Mouse (Mus musculus) heart, adult 2 months (tissue): Measurements from ENCODE around the gene Fosb. TPM values are rescaled to one million over a fixed set of nuclear protein-coding genes. Genes with fewer than 3 reads are reported as not detected.

Experiments used
- DNase-seq, 2 experiments: peaks; one replicate each; pipeline ENCODE4 v3.0.0; 2021
- H3K27ac ChIP-seq: fragments of 200-600 bp; 2 replicates; pipeline ENCODE4 v1.8.1; 2022
- H3K27me3 ChIP-seq: fragments of 200-500 bp; 2 replicates; pipeline ENCODE4 v1.6.1; 2012; ENCODE audit warnings: mild to moderate bottlenecking, low read length, inconsistent platforms, mixed read lengths; ENCODE audit not compliant: control insufficient read depth, insufficient read depth
- H3K36me3 ChIP-seq: fragments of 200-500 bp; 2 replicates; pipeline ENCODE4 v1.6.1; 2012; ENCODE audit warnings: low read length, inconsistent platforms; ENCODE audit not compliant: control insufficient read depth, insufficient read depth
- H3K4me1 ChIP-seq: fragments of 200-500 bp; 2 replicates; pipeline ENCODE4 v1.6.1; 2011; ENCODE audit warnings: low read length; ENCODE audit not compliant: control insufficient read depth, insufficient read depth
- H3K4me3 ChIP-seq: fragments of 200-600 bp; 2 replicates; pipeline ENCODE4 v1.8.1; 2022
- H3K79me2 ChIP-seq: fragments of 200-500 bp; replicated peaks from 2 replicates; pipeline ENCODE4 v1.6.1; 2012; ENCODE audit warnings: mild to moderate bottlenecking, inconsistent platforms, low read length, moderate library complexity, mixed read lengths; ENCODE audit not compliant: control insufficient read depth, insufficient read depth
- H3K9ac ChIP-seq: fragments of 200-500 bp; 2 replicates; pipeline ENCODE4 v1.6.1; 2012; ENCODE audit warnings: low read depth, mild to moderate bottlenecking, control low read depth, inconsistent platforms, low read length, mixed read lengths
- CTCF ChIP-seq: fragments of 200-600 bp; IDR thresholded peaks from 2 replicates; pipeline ENCODE4 v1.8.1; 2022; ENCODE audit warnings: antibody characterized with exemption, mild to moderate bottlenecking, moderate library complexity
- EP300 ChIP-seq: fragments of 200-500 bp; IDR thresholded peaks from 2 replicates; pipeline ENCODE4 v1.6.1; 2011; ENCODE audit warnings: low read depth, low read length, control low read depth; ENCODE audit not compliant: insufficient read depth
- POLR2A ChIP-seq: fragments of 200-500 bp; IDR thresholded peaks from 2 replicates; pipeline ENCODE4 v1.6.1; 2011; ENCODE audit warnings: mild to moderate bottlenecking, low read depth, low read length, control low read depth; ENCODE audit not compliant: insufficient read depth
- WGBS: fragments of 180-500 bp; shearing (Covaris S2); methylation state at CpG from one replicate; pipeline ENCODE4 v1.1.7; 2018; 5-methylcytosine and 5-hydroxymethylcytosine counted together
- intact Hi-C: fragments of 180-260 bp; cut with DNase I; formaldehyde crosslinking; loops from one replicate; pipeline ENCODE4 v1.15.1; 2025
- polyA plus RNA-seq: library from polyadenylated mRNA; depleted of rRNA; stranded (reverse); fragments of >200 nt; gene quantifications from 2 replicates; pipeline ENCODE4 v1.2.3, GENCODE M21; 2012
- total RNA-seq, 2 experiments: library from RNA; stranded (reverse); gene quantifications; 2 replicates each; pipeline ENCODE4 v1.2.3; 2021

Fosb gene
- total and polyA plus RNA-seq, 3 experiments, result 0.89 to 1.1 (median 0.94) TPM

DNA sequence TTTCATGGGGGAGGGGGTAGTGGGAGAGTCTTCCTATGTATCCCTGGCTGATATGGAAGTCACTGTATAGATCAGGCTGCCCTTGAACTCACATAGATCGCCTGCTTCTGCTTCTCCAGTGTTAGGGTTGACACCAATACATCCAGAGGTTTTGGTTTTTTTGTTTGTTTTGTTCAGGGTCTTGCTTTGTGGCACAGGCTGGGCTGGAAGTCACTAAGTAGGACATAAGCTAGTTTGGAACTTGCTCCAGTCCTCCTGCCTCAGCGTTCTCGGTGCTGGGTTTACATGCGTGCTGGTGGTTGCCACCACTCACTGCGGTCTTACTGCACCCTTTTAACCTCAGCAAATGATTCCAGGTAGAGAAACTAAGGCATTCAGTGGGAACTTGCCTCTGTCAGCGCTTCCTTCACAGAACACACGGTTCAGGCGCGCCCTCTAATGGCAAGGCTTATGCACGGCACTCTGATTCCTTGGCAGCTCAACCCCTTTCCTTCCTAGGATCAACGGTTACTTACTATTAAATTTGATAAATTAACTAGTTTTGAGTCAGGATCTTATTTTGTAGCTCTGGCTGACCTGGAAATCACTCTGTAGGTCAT, 33.5 kb upstream of the Fosb start:
- intact Hi-C loops, result loop anchor here (1.0 to 5.0 kb wide), 3 partner anchors 43 to 165 kb away; partner anchors contain the start of gene Opa3
- H3K9ac ChIP-seq, result peak overlapping the region; percentile 43; the same call in 1 of the 2 replicates
- 1% methylated on average over 11 of the region's 11 CpGs for WGBS
- DNase-seq, result peak; percentile 73 to 85
- no peaks in the 10 kb centered on the region for H3K36me3 ChIP-seq
- peak overlapping the region; percentile 92; the same call in 1 of the 2 replicates for H3K27ac ChIP-seq
- H3K4me3 ChIP-seq, result no peak overlapping the region
- H3K4me1 ChIP-seq, result peaks cover 10% of the 10 kb centered on the region
- H3K79me2 ChIP-seq, result no peaks in the 10 kb centered on the region
- H3K27me3 ChIP-seq, result no peaks in the 10 kb centered on the region
- TF ChIP-seq EP300, result peak; percentile 87
- TF ChIP-seq CTCF, result no peak; the same call in 1 of the 2 replicates

DNA sequence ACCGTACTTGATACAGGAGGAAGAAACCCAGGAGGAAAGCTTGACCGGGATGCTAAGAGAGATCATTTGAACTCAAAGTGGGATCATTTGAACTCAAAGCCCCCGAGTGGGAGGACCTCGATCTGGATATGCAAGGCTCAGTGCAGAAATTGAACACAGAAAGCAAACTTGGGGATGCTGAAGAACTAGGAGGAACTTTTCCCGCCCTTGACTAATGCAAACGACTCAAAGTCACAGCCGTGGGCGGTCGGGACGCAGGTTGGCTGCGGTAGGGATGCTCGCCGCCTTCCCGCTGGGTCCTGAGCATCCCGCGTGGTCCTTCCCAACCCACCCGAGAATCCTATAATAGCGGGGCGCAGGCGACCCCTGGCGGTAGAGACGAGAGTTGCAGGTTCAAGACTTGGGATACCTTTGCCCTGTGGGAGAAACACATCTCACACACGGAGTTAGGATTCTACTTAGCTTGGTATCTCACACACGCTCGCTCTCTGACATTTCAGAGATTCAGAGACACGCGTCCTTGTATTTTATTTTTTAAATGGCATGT, 32.7 kb upstream of the Fosb start:
- Histone ChIP-seq H3K36me3 (no peaks in the 10 kb centered on the region), H3K79me2 (no peaks in the 10 kb centered on the region), H3K27ac (peak overlapping the region; percentile 83), H3K9ac (peak overlapping the region; percentile 46; the same call in 1 of the 2 replicates), H3K4me1 (peaks cover 10% of the 10 kb centered on the region), H3K4me3 (peak overlapping the region; percentile 57), H3K27me3 (no peaks in the 10 kb centered on the region)
- TF ChIP-seq POLR2A (no peak), EP300 (peak; percentile 94), CTCF (peak; percentile 100)
- intact Hi-C loops, result loop anchor here (1.0 to 5.0 kb wide), 3 partner anchors 42 to 164 kb away; partner anchors contain the start of gene Opa3
- WGBS, result under 1% methylated on average over 27 of the region's 27 CpGs
- peak; percentile 88 to 94 for DNase-seq

DNA sequence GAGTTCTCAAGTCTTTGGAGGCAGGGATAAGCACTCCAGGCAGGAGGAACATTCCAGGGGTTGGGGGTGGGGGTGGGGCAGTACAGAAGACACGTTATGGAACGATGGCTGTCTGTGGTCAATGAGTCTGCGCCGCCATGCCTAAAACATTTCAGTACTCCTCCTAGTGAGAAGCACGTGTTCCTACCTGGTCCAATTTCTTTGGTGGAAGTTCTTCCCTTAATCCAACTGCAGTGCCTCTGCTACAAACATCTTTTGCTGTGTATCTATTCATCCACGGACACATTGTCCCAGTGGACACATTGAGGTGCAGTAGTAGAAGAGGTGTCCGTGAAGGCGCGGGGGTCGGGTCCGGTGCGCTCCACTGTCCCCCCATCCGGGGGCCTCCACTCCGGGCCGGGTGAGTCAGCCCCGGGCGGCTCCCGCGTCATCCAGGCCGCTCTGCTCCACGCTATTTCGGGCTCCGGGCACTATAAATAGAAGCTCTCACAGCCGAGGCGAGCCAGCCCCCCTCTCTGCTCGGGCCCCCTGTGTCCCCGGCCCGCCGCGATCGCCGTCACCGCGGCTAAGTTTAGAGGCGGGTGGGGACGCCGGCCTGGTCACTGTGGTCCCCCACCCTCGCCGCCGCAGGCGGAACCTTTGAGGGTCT, 32.0 kb upstream of the Fosb start:
- intact Hi-C loops, result loop anchor here (2.0 to 5.0 kb wide), 2 partner anchors 115 to 163 kb away; partner anchors contain the start of gene Opa3
- H3K4me1 ChIP-seq, result peaks cover 10% of the 10 kb centered on the region

DNA sequence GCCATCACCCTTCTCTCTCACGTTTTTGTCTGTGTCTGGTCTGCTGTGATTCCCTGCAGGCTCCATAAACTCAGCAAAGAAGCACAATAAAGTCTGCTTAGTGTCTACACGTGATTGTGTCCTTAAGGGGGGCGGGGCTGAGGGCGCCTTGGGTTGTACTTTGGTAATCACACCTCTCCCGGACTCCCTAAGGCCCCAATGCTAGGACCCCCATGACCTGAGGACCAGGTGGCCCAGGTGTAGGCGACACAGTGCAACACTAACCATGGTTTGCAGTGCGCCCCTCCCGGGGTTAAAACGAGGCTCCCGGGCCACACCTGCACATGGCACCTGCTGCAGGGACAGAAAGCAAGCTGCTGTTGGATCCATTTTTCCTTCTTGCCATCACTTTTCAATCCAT, 31.4 kb upstream of the Fosb start:
- WGBS, result 25% methylated on average over 10 of the region's 10 CpGs
- Histone ChIP-seq H3K4me3 (peak overlapping the region; percentile 57), H3K36me3 (no peaks in the 10 kb centered on the region), H3K27ac (peak overlapping the region; percentile 83), H3K79me2 (no peaks in the 10 kb centered on the region), H3K27me3 (no peaks in the 10 kb centered on the region), H3K9ac (peak overlapping the region; percentile 27; the same call in 1 of the 2 replicates), H3K4me1 (peaks cover 10% of the 10 kb centered on the region)
- no peak for TF ChIP-seq EP300
- TF ChIP-seq CTCF, result no peak
- no peak for TF ChIP-seq POLR2A
- intact Hi-C loops, result loop anchor here (5.0 kb wide), 1 partner anchor 114 kb away; the partner anchor contains the start of gene Opa3
- no peak for DNase-seq

More for the DNA sequence above, 32.0 kb upstream of the Fosb start:
- Histone ChIP-seq H3K79me2 (no peaks in the 10 kb centered on the region), H3K9ac (peak overlapping the region; percentile 52), H3K36me3 (no peaks in the 10 kb centered on the region), H3K27me3 (no peaks in the 10 kb centered on the region), H3K27ac (peak overlapping the region; percentile 83), H3K4me3 (peak overlapping the region; percentile 57)
- TF ChIP-seq EP300 (0 out of 2 replicates have a peak, but pooled peaks have one; percentile 19), CTCF (no peak), POLR2A (0 out of 2 replicates have a peak, but pooled peaks have one; percentile 20)
- peak; percentile 77 to 82 for DNase-seq
- WGBS, result under 1% methylated on average over 41 of the region's 41 CpGs

DNA sequence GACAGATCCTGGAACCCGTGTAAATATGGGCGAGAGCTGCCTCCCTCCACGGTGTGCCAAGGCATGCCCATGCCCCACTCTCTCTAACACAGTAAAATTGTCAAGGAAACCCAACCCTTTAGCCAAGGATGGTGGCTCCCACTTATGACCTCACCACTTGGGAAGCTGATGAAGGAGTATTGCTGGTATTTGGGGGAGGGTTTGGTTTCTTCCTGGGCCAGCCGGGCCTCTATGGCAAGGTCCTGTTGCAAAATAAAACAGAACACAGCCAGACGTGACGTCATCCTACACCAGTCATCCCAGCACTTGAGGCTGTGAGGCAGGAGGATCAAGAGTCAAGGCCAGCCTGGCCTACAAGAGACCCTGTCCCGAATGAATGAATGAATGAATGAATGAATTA, 28.7 kb upstream of the Fosb start:
- Histone ChIP-seq H3K4me1 (peaks cover 6% of the 10 kb centered on the region), H3K36me3 (no peaks in the 10 kb centered on the region), H3K27me3 (no peaks in the 10 kb centered on the region), H3K4me3 (no peak overlapping the region), H3K79me2 (no peaks in the 10 kb centered on the region), H3K9ac (no peak overlapping the region), H3K27ac (no peak overlapping the region)
- no peak for DNase-seq
- TF ChIP-seq EP300 (no peak), POLR2A (no peak), CTCF (no peak)
- intact Hi-C loops, result no loop called here
- 62% methylated on average over 7 of the region's 7 CpGs for WGBS

DNA sequence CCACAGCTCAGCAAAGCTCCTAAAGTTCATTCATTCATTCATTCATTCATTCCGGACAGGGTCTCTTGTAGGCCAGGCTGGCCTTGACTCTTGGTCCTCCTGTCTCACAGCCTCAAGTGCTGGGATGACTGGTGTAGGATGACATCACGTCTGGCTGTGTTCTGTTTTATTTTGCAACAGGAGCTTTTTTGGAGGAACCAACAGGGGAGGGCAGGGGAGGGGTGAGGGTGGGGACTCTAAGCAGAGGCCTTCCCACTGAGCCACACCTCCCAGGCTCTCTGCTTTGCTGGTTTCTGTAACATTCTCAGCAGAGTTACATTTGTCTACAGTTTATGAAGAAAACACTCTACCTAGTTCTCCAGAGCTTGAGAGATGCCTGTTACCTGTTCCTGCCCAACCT, 28.2 kb upstream of the Fosb start:
- Histone ChIP-seq H3K4me1 (peaks cover 4% of the 10 kb centered on the region; the same call in 1 of the 2 replicates), H3K36me3 (no peaks in the 10 kb centered on the region), H3K27ac (no peak overlapping the region), H3K27me3 (no peaks in the 10 kb centered on the region), H3K9ac (no peak overlapping the region), H3K79me2 (no peaks in the 10 kb centered on the region), H3K4me3 (no peak overlapping the region)
- 65% methylated on average over 2 of the region's 2 CpGs for WGBS
- no peak for DNase-seq
- intact Hi-C loops, result no loop called here
- TF ChIP-seq POLR2A (no peak), CTCF (no peak), EP300 (no peak)
